Mouse (Mus musculus): ENCODE measurements at regions not wholly inside any gene's neighbourhood (a gene's known extent, or its start where the extent isn't known, plus 50 kb on each side); places are given as distances from the start of the nearest gene placed in this dataset.

- no peak overlapping the region for H3K4me3 ChIP-seq (ENCODE audit: low read length)
- H3K4me1 ChIP-seq (ENCODE audit: control insufficient read depth, insufficient read depth, low read length), result peaks cover 2% of the 10 kb centered on the region; the same call in 1 of the 2 replicates
- 31% methylated on average over 2 of the region's 2 CpGs for WGBS
- H3K4me2 ChIP-seq (ENCODE audit: low read depth, low read length), result no peak overlapping the region
- H3K27me3 ChIP-seq (ENCODE audit: control insufficient read depth, insufficient read depth, low read length), result no peaks in the 10 kb centered on the region
- no peaks in the 10 kb centered on the region for H3K9me3 ChIP-seq (replicated peaks; ENCODE audit: control insufficient read depth, low read length)
- no peak for ATAC-seq (replicated peaks; ENCODE audit: extremely low read depth, insufficient read depth, low FRiP score)
- no peak overlapping the region for H3K9ac ChIP-seq (ENCODE audit: low read length)
- no peaks in the 10 kb centered on the region for H3K36me3 ChIP-seq (ENCODE audit: control insufficient read depth, insufficient read depth)
- no peak overlapping the region for H3K27ac ChIP-seq (ENCODE audit: low read length)
These were observed 315.5 kb upstream of the Cxcr4 start for GRCm38 (mm10) chr1:128907566-128907965.

- Histone ChIP-seq H3K27me3 (ENCODE audit: control insufficient read depth, insufficient read depth, low read length) (no peaks in the 10 kb centered on the region), H3K4me3 (ENCODE audit: low read length) (no peak overlapping the region), H3K9ac (ENCODE audit: low read length) (no peak overlapping the region), H3K9me3 (replicated peaks; ENCODE audit: control insufficient read depth, low read length) (no peaks in the 10 kb centered on the region), H3K36me3 (ENCODE audit: control insufficient read depth, insufficient read depth) (no peaks in the 10 kb centered on the region), H3K4me2 (ENCODE audit: low read depth, low read length) (no peak overlapping the region), H3K27ac (ENCODE audit: low read length) (no peak overlapping the region), H3K4me1 (ENCODE audit: control insufficient read depth, insufficient read depth, low read length) (0 out of 2 replicates have a peak, but pooled peaks cover 2% of the 10 kb centered on the region)
- WGBS, result 81% methylated on average over 8 of the region's 8 CpGs
- ATAC-seq (replicated peaks; ENCODE audit: extremely low read depth, insufficient read depth, low FRiP score), result no peak
These were observed 305.9 kb upstream of the Cxcr4 start for GRCm38 (mm10) chr1:128898025-128898424.

GRCm38 (mm10) chr1:128894546-128894945 is 302.5 kb upstream of the Cxcr4 start:
- no peak for ATAC-seq (replicated peaks; ENCODE audit: extremely low read depth, insufficient read depth, low FRiP score)
- H3K27me3 ChIP-seq (ENCODE audit: control insufficient read depth, insufficient read depth, low read length), result no peaks in the 10 kb centered on the region
- H3K4me3 ChIP-seq (ENCODE audit: low read length), result no peak overlapping the region
- H3K9ac ChIP-seq (ENCODE audit: low read length), result no peak overlapping the region
- H3K4me2 ChIP-seq (ENCODE audit: low read depth, low read length), result no peak overlapping the region
- H3K27ac ChIP-seq (ENCODE audit: low read length), result no peak overlapping the region
- 0 out of 2 replicates have a peak, but pooled peaks cover 2% of the 10 kb centered on the region for H3K4me1 ChIP-seq (ENCODE audit: control insufficient read depth, insufficient read depth, low read length)
- H3K36me3 ChIP-seq (ENCODE audit: control insufficient read depth, insufficient read depth), result no peaks in the 10 kb centered on the region
- 60% methylated on average over 5 of the region's 5 CpGs for WGBS
- no peaks in the 10 kb centered on the region for H3K9me3 ChIP-seq (replicated peaks; ENCODE audit: control insufficient read depth, low read length)

GRCm38 (mm10) chr1:128878291-128878690 is 286.2 kb upstream of the Cxcr4 start:
- H3K27ac ChIP-seq (ENCODE audit: low read length), result no peak overlapping the region
- no peak for ATAC-seq (replicated peaks; ENCODE audit: extremely low read depth, insufficient read depth, low FRiP score)
- H3K4me1 ChIP-seq (ENCODE audit: control insufficient read depth, insufficient read depth, low read length), result no peaks in the 10 kb centered on the region

GRCm38 (mm10) chr1:128875289-128875688 is 283.2 kb upstream of the Cxcr4 start:
- no peaks in the 10 kb centered on the region for H3K4me1 ChIP-seq (ENCODE audit: control insufficient read depth, insufficient read depth, low read length)
- H3K27ac ChIP-seq (ENCODE audit: low read length), result no peak overlapping the region
- WGBS, result 10% methylated on average over 8 of the region's 8 CpGs

More at GRCm38 (mm10) chr1:128878291-128878690, 286.2 kb upstream of the Cxcr4 start:
- Histone ChIP-seq H3K9ac (ENCODE audit: low read length) (no peak overlapping the region), H3K27me3 (ENCODE audit: control insufficient read depth, insufficient read depth, low read length) (no peaks in the 10 kb centered on the region), H3K9me3 (replicated peaks; ENCODE audit: control insufficient read depth, low read length) (no peaks in the 10 kb centered on the region), H3K4me3 (ENCODE audit: low read length) (no peak overlapping the region), H3K4me2 (ENCODE audit: low read depth, low read length) (no peak overlapping the region), H3K36me3 (ENCODE audit: control insufficient read depth, insufficient read depth) (no peaks in the 10 kb centered on the region)

GRCm38 (mm10) chr1:128874190-128874589 is 282.1 kb upstream of the Cxcr4 start:
- WGBS, result 76% methylated on average over 11 of the region's 11 CpGs
- H3K4me2 ChIP-seq (ENCODE audit: low read depth, low read length), result no peak overlapping the region

More at GRCm38 (mm10) chr1:128875289-128875688, 283.2 kb upstream of the Cxcr4 start:
- H3K27me3 ChIP-seq (ENCODE audit: control insufficient read depth, insufficient read depth, low read length), result no peaks in the 10 kb centered on the region
- H3K4me3 ChIP-seq (ENCODE audit: low read length), result no peak overlapping the region
- ATAC-seq (replicated peaks; ENCODE audit: extremely low read depth, insufficient read depth, low FRiP score), result no peak
- no peaks in the 10 kb centered on the region for H3K36me3 ChIP-seq (ENCODE audit: control insufficient read depth, insufficient read depth)
- H3K9me3 ChIP-seq (replicated peaks; ENCODE audit: control insufficient read depth, low read length), result no peaks in the 10 kb centered on the region
- H3K9ac ChIP-seq (ENCODE audit: low read length), result no peak overlapping the region
- no peak overlapping the region for H3K4me2 ChIP-seq (ENCODE audit: low read depth, low read length)

GRCm38 (mm10) chr1:128868761-128869160 is 276.7 kb upstream of the Cxcr4 start:
- Histone ChIP-seq H3K27ac (ENCODE audit: low read length) (no peak overlapping the region), H3K9me3 (replicated peaks; ENCODE audit: control insufficient read depth, low read length) (no peaks in the 10 kb centered on the region), H3K27me3 (ENCODE audit: control insufficient read depth, insufficient read depth, low read length) (no peaks in the 10 kb centered on the region), H3K4me2 (ENCODE audit: low read depth, low read length) (no peak overlapping the region), H3K4me1 (ENCODE audit: control insufficient read depth, insufficient read depth, low read length) (no peaks in the 10 kb centered on the region), H3K4me3 (ENCODE audit: low read length) (no peak overlapping the region), H3K36me3 (ENCODE audit: control insufficient read depth, insufficient read depth) (no peaks in the 10 kb centered on the region), H3K9ac (ENCODE audit: low read length) (no peak overlapping the region)
- no peak for ATAC-seq (replicated peaks; ENCODE audit: extremely low read depth, insufficient read depth, low FRiP score)
- WGBS, result 64% methylated on average over 3 of the region's 3 CpGs

More at GRCm38 (mm10) chr1:128874190-128874589, 282.1 kb upstream of the Cxcr4 start:
- Histone ChIP-seq H3K9me3 (replicated peaks; ENCODE audit: control insufficient read depth, low read length) (no peaks in the 10 kb centered on the region), H3K36me3 (ENCODE audit: control insufficient read depth, insufficient read depth) (no peaks in the 10 kb centered on the region), H3K4me3 (ENCODE audit: low read length) (no peak overlapping the region), H3K4me1 (ENCODE audit: control insufficient read depth, insufficient read depth, low read length) (no peaks in the 10 kb centered on the region), H3K9ac (ENCODE audit: low read length) (no peak overlapping the region), H3K27ac (ENCODE audit: low read length) (no peak overlapping the region), H3K27me3 (ENCODE audit: control insufficient read depth, insufficient read depth, low read length) (no peaks in the 10 kb centered on the region)
- no peak for ATAC-seq (replicated peaks; ENCODE audit: extremely low read depth, insufficient read depth, low FRiP score)

- WGBS, result 36% methylated on average over 1 of the region's 1 CpGs
- ATAC-seq (replicated peaks; ENCODE audit: extremely low read depth, insufficient read depth, low FRiP score), result no peak
- H3K4me1 ChIP-seq (ENCODE audit: control insufficient read depth, insufficient read depth, low read length), result no peaks in the 10 kb centered on the region
- no peaks in the 10 kb centered on the region for H3K9me3 ChIP-seq (replicated peaks; ENCODE audit: control insufficient read depth, low read length)
- no peak overlapping the region for H3K4me3 ChIP-seq (ENCODE audit: low read length)
- no peak overlapping the region for H3K4me2 ChIP-seq (ENCODE audit: low read depth, low read length)
- H3K27me3 ChIP-seq (ENCODE audit: control insufficient read depth, insufficient read depth, low read length), result no peaks in the 10 kb centered on the region
- H3K27ac ChIP-seq (ENCODE audit: low read length), result no peak overlapping the region
- H3K9ac ChIP-seq (ENCODE audit: low read length), result no peak overlapping the region
- H3K36me3 ChIP-seq (ENCODE audit: control insufficient read depth, insufficient read depth), result no peaks in the 10 kb centered on the region
These were observed 268.4 kb upstream of the Cxcr4 start for GRCm38 (mm10) chr1:128860537-128860936.

- Histone ChIP-seq H3K27me3 (ENCODE audit: control insufficient read depth, insufficient read depth, low read length) (no peaks in the 10 kb centered on the region), H3K4me1 (ENCODE audit: control insufficient read depth, insufficient read depth, low read length) (no peaks in the 10 kb centered on the region), H3K4me3 (ENCODE audit: low read length) (no peak overlapping the region), H3K36me3 (ENCODE audit: control insufficient read depth, insufficient read depth) (no peaks in the 10 kb centered on the region), H3K4me2 (ENCODE audit: low read depth, low read length) (no peak overlapping the region), H3K27ac (ENCODE audit: low read length) (no peak overlapping the region), H3K9me3 (replicated peaks; ENCODE audit: control insufficient read depth, low read length) (no peaks in the 10 kb centered on the region), H3K9ac (ENCODE audit: low read length) (no peak overlapping the region)
- WGBS, result 39% methylated on average over 7 of the region's 7 CpGs
- ATAC-seq (replicated peaks; ENCODE audit: extremely low read depth, insufficient read depth, low FRiP score), result no peak
These were observed 268.0 kb upstream of the Cxcr4 start for GRCm38 (mm10) chr1:128860094-128860493.
